Mouse (Mus musculus): Measurements from ENCODE around the gene Baiap2l1. TPM values are rescaled to one million over a fixed set of nuclear protein-coding genes. Genes with fewer than 3 reads are reported as not detected.

Baiap2l1 gene
- 1.8 and 2.2 TPM in 2 replicates for polyA plus RNA-seq (2012; rRNA removed)

DNA sequence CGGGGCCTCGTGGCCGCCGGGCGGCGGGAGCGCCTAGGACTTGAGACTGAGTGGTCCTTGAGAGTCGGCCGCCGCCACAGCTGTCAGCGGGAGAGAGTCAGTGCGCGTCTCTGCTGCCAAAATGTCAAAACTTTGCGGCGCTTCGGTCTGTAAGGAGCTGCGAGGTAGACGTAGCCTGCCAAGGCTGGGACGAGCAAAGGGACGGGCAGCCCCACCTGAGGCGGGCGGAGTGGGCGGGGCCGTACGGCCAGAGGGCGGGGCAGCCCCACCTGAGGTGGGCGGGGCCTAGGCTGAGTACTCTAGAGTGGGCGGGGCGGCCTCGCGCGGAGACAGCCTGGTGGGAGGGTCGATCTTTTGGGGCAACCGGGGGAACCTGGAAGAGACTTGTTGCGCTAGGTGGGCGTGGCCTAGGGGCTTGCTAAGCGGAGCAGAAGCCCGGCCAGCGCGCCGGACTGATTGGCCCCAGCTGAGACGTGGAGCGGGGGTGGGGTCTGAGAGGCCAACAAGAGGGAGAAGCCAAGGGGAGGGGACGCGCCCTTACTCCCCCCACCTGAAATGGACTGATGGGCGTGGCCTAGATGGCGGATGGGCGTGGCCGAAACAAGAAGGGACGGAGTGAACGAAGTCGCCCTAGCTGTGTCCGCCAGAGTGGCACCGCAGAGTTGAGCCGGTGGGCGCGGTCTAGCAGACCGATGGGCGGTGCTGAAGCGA lies at the start of gene Baiap2l1:
TSS of gene Baiap2l1 (minus strand) at position 232 of the 711 bp plus-strand sequence.
- no peak for TF ChIP-seq POLR2A (IDR thresholded peaks at IDR 0.05; ENCODE audit: control insufficient read depth, extremely low read depth, insufficient read depth, low read length, poor library complexity)
- no peak for TF ChIP-seq CTCF (IDR thresholded peaks at IDR 0.05; ENCODE audit: borderline replicate concordance, control insufficient read depth, extremely low read depth, insufficient read depth, low read length, poor library complexity)
- H3K27ac ChIP-seq (ENCODE audit: control insufficient read depth, insufficient read depth, low read length): no peak within 1 kb of the TSS
- peaks cover 10% of the 10 kb centered on the region for H3K27me3 ChIP-seq (ENCODE audit: control insufficient read depth, insufficient read depth, low read length)
- WGBS: 2% methylated on average over 59 of the region's 60 CpGs
- DNase-seq: peak; percentile 54
- H3K4me1 ChIP-seq (replicated peaks; ENCODE audit: control insufficient read depth, insufficient read depth, low read length): peaks cover 12% of the 10 kb centered on the region
- no peaks in the 10 kb centered on the region for H3K36me3 ChIP-seq (ENCODE audit: control insufficient read depth, insufficient read depth, low read length)
- H3K4me3 ChIP-seq (ENCODE audit: control insufficient read depth, insufficient read depth, low read length): peak within 1 kb of the TSS; percentile 30

DNA sequence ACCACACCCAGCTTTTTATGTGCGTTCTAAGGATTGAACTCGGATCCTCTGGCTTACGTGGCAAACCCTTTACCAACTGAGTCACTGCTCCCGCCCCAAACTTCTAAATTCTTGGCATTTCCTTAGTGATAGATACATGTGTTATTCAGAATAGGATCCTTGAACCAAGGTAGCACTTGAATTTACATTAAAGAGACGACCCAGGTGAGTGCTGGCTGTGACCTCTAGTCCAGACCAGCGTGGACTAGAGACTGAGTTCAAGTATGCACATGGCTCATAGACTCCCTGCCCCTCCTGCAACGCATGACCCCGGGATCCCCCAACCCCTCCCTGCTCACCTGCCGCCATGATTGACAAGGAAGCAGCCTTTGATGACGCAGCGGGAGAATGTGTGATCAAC lies 48.3 kb upstream of the Baiap2l1 start:
- no peaks in the 10 kb centered on the region for H3K36me3 ChIP-seq (ENCODE audit: control insufficient read depth, insufficient read depth, low read length)
- no peaks in the 10 kb centered on the region for H3K27me3 ChIP-seq (ENCODE audit: control insufficient read depth, insufficient read depth, low read length)
- 91% methylated on average over 11 of the region's 11 CpGs for WGBS
- no peak for DNase-seq
- H3K4me1 ChIP-seq (replicated peaks; ENCODE audit: control insufficient read depth, insufficient read depth, low read length): no peaks in the 10 kb centered on the region
- H3K27ac ChIP-seq (ENCODE audit: control insufficient read depth, insufficient read depth, low read length): no peak overlapping the region
- H3K4me3 ChIP-seq (ENCODE audit: control insufficient read depth, insufficient read depth, low read length): no peak overlapping the region
- TF ChIP-seq CTCF (IDR thresholded peaks at IDR 0.05; ENCODE audit: borderline replicate concordance, control insufficient read depth, extremely low read depth, insufficient read depth, low read length, poor library complexity): no peak
- no peak for TF ChIP-seq POLR2A (IDR thresholded peaks at IDR 0.05; ENCODE audit: control insufficient read depth, extremely low read depth, insufficient read depth, low read length, poor library complexity)

DNA sequence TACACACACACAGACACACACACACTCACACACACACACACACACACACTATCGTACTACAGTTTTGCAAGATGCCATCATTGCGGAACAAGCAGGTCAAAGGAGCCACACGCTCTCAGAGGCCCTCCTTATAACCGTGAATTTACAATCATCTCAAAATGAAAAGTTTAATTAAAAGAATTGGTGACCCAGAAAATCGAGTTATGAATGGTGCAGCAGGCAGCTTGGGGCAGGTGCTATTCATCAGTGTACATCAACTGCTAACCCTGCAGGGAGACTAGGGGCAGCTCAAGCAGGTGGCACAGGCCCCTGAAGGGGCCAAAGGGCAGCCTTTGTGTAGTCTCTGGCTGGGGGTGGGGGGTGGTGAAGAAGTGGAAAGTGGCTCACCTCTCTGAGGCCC lies 42.9 kb upstream of the Baiap2l1 start:
- DNase-seq: no peak

DNA sequence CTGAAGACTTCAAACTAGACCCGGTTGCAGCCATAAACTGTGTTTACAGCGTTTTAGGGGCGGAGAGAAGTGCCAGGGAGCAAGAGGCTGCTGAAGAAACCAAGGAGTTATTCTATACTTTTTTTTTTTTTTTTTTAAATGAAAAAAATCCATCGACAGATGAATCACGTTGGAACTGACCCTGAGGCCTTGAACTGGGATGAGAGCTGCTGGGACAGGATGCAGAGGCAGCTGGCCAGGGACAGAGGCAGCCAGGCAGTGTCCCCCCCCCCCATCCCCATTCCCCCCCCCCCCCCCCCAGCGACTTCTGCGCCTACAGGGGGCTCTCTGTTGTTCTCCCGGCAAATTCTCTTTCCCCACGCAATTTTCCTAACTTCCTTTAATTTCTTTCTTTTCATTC lies 39.7 kb upstream of the Baiap2l1 start:
- WGBS: 19% methylated on average over 7 of the region's 9 CpGs
- H3K4me1 ChIP-seq (replicated peaks; ENCODE audit: control insufficient read depth, insufficient read depth, low read length): no peaks in the 10 kb centered on the region
- no peak for TF ChIP-seq POLR2A (IDR thresholded peaks at IDR 0.05; ENCODE audit: control insufficient read depth, extremely low read depth, insufficient read depth, low read length, poor library complexity)
- no peak for TF ChIP-seq CTCF (IDR thresholded peaks at IDR 0.05; ENCODE audit: borderline replicate concordance, control insufficient read depth, extremely low read depth, insufficient read depth, low read length, poor library complexity)

More for the DNA sequence above, 42.9 kb upstream of the Baiap2l1 start:
- Histone ChIP-seq H3K27ac (ENCODE audit: control insufficient read depth, insufficient read depth, low read length) (no peak overlapping the region), H3K4me3 (ENCODE audit: control insufficient read depth, insufficient read depth, low read length) (no peak overlapping the region), H3K4me1 (replicated peaks; ENCODE audit: control insufficient read depth, insufficient read depth, low read length) (no peaks in the 10 kb centered on the region), H3K27me3 (ENCODE audit: control insufficient read depth, insufficient read depth, low read length) (no peaks in the 10 kb centered on the region), H3K36me3 (ENCODE audit: control insufficient read depth, insufficient read depth, low read length) (no peaks in the 10 kb centered on the region)
- 92% methylated on average over 5 of the region's 5 CpGs for WGBS
- no peak for TF ChIP-seq CTCF (IDR thresholded peaks at IDR 0.05; ENCODE audit: borderline replicate concordance, control insufficient read depth, extremely low read depth, insufficient read depth, low read length, poor library complexity)

DNA sequence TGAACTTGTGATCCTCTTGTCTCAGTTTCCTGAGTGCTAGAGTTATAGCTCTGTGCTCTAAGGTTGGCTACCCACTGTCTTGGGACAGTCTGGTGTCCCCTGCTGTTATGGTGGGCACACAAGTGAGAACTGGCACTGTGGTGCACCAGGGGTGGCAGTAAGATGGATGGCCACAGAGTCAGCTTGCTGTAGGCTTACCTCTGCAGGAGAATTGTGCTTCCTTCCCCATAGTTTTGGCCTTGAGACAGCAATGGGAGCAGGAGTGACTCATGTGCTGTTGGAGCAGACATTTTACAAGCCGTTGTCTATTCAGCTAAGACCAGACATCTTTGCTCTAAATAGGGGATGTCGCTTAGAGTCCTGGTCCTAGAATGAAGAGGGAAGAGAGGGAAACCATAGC lies 36.2 kb upstream of the Baiap2l1 start:
- H3K36me3 ChIP-seq (ENCODE audit: control insufficient read depth, insufficient read depth, low read length): no peaks in the 10 kb centered on the region
- H3K4me1 ChIP-seq (replicated peaks; ENCODE audit: control insufficient read depth, insufficient read depth, low read length): no peaks in the 10 kb centered on the region
- no peaks in the 10 kb centered on the region for H3K27me3 ChIP-seq (ENCODE audit: control insufficient read depth, insufficient read depth, low read length)
- TF ChIP-seq POLR2A (IDR thresholded peaks at IDR 0.05; ENCODE audit: control insufficient read depth, extremely low read depth, insufficient read depth, low read length, poor library complexity) (no peak), CTCF (IDR thresholded peaks at IDR 0.05; ENCODE audit: borderline replicate concordance, control insufficient read depth, extremely low read depth, insufficient read depth, low read length, poor library complexity) (no peak)
- H3K27ac ChIP-seq (ENCODE audit: control insufficient read depth, insufficient read depth, low read length): no peak overlapping the region
- H3K4me3 ChIP-seq (ENCODE audit: control insufficient read depth, insufficient read depth, low read length): no peak overlapping the region
- WGBS: 90% methylated on average over 2 of the region's 2 CpGs
- DNase-seq: no peak

More for the DNA sequence above, 39.7 kb upstream of the Baiap2l1 start:
- no peak overlapping the region for H3K4me3 ChIP-seq (ENCODE audit: control insufficient read depth, insufficient read depth, low read length)
- H3K36me3 ChIP-seq (ENCODE audit: control insufficient read depth, insufficient read depth, low read length): no peaks in the 10 kb centered on the region
- no peak overlapping the region for H3K27ac ChIP-seq (ENCODE audit: control insufficient read depth, insufficient read depth, low read length)
- DNase-seq: no peak
- no peaks in the 10 kb centered on the region for H3K27me3 ChIP-seq (ENCODE audit: control insufficient read depth, insufficient read depth, low read length)

DNA sequence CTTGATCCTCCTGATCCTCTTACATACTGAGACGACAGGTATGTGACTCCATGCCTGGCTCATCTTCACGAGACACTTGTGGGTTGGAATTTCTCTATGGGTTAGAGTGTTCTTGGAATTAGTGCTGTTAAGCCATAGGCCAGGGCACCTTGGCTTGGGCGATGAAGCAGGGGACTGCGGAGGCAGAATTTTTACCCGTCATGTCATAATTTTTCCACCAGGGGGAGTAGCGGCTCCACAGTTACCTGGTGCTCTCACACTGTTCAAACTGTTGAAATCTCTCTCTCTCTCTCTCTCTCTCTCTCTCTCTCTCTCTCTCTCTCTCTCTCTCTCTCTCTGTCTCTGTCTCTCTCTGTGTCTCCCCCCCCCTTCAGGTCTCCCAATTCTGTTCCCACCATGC lies 29.9 kb upstream of the Baiap2l1 start:
- WGBS: 11% methylated on average over 6 of the region's 6 CpGs
- Histone ChIP-seq H3K4me3 (ENCODE audit: control insufficient read depth, insufficient read depth, low read length) (no peak overlapping the region), H3K4me1 (replicated peaks; ENCODE audit: control insufficient read depth, insufficient read depth, low read length) (no peaks in the 10 kb centered on the region), H3K27me3 (ENCODE audit: control insufficient read depth, insufficient read depth, low read length) (no peaks in the 10 kb centered on the region), H3K36me3 (ENCODE audit: control insufficient read depth, insufficient read depth, low read length) (no peaks in the 10 kb centered on the region), H3K27ac (ENCODE audit: control insufficient read depth, insufficient read depth, low read length) (no peak overlapping the region)
- DNase-seq: peak; percentile 34
- no peak for TF ChIP-seq CTCF (IDR thresholded peaks at IDR 0.05; ENCODE audit: borderline replicate concordance, control insufficient read depth, extremely low read depth, insufficient read depth, low read length, poor library complexity)
- TF ChIP-seq POLR2A (IDR thresholded peaks at IDR 0.05; ENCODE audit: control insufficient read depth, extremely low read depth, insufficient read depth, low read length, poor library complexity): no peak

DNA sequence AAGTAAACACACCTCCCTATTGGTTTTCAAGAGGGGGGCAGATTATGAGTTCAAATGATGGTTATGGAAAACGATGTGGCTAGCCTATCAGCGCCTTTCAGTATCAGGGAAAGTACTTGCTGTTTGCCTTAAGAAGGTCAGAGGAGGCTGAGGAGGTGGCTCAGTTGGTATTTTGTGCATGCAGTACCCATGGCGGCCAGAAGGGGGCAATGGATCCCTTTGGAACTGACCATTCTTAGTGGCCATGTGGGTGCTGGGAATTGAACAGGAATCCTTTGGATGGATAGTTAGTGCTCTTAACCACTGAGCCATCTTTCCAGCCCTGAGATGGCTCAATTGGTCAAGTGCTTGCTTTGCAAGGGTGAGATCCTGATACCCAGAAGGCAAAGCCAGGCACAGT lies 26.0 kb upstream of the Baiap2l1 start:
- peak; percentile 18 for DNase-seq
- no peaks in the 10 kb centered on the region for H3K27me3 ChIP-seq (ENCODE audit: control insufficient read depth, insufficient read depth, low read length)
- TF ChIP-seq CTCF (IDR thresholded peaks at IDR 0.05; ENCODE audit: borderline replicate concordance, control insufficient read depth, extremely low read depth, insufficient read depth, low read length, poor library complexity) (peak; percentile 41; the same call in 1 of the 2 replicates), POLR2A (IDR thresholded peaks at IDR 0.05; ENCODE audit: control insufficient read depth, extremely low read depth, insufficient read depth, low read length, poor library complexity) (no peak)
- H3K4me1 ChIP-seq (replicated peaks; ENCODE audit: control insufficient read depth, insufficient read depth, low read length): no peaks in the 10 kb centered on the region
- H3K27ac ChIP-seq (ENCODE audit: control insufficient read depth, insufficient read depth, low read length): no peak overlapping the region
- 71% methylated on average over 3 of the region's 3 CpGs for WGBS
- H3K36me3 ChIP-seq (ENCODE audit: control insufficient read depth, insufficient read depth, low read length): no peaks in the 10 kb centered on the region
- H3K4me3 ChIP-seq (ENCODE audit: control insufficient read depth, insufficient read depth, low read length): no peak overlapping the region

Measured in thymus, adult 2 months (tissue).